Mouse (Mus musculus) neural tube, embryonic 13.5 days (tissue): ENCODE data around the gene Ctla4. TPM values are rescaled to one million over a fixed set of nuclear protein-coding genes. Genes with fewer than 3 reads are reported as not detected.

ENCODE experiments used
- ATAC-seq: fragments of 200-750 bp; cut with Nextera tagmentation; 2 replicates; pipeline ENCODE4 v1.8.0; 2017; ENCODE audit warnings: low read depth, mild to moderate bottlenecking, moderate TSS enrichment, moderate library complexity
- H3K27ac ChIP-seq: fragments of 300-500 bp; sonication (generic); replicated peaks from 2 replicates; pipeline ENCODE4 v1.5.1; 2015; ENCODE audit warnings: moderate library complexity, mild to moderate bottlenecking, inconsistent platforms
- H3K27me3 ChIP-seq: fragments of 300-500 bp; sonication (generic); 2 replicates; pipeline ENCODE4 v1.6.1; 2015; ENCODE audit warnings: mild to moderate bottlenecking, inconsistent platforms
- H3K36me3 ChIP-seq: fragments of 300-500 bp; sonication (generic); 2 replicates; pipeline ENCODE4 v1.6.1; 2015; ENCODE audit warnings: mild to moderate bottlenecking, inconsistent platforms
- H3K4me1 ChIP-seq: fragments of 300-500 bp; sonication (generic); replicated peaks from 2 replicates; pipeline ENCODE4 v1.6.1; 2015; ENCODE audit warnings: inconsistent platforms
- H3K4me2 ChIP-seq: fragments of 300-500 bp; sonication (generic); 2 replicates; pipeline ENCODE4 v1.6.1; 2015; ENCODE audit warnings: inconsistent platforms, mild to moderate bottlenecking, moderate library complexity
- H3K4me3 ChIP-seq: fragments of 300-500 bp; sonication (generic); 2 replicates; pipeline ENCODE4 v1.5.1; 2015; ENCODE audit warnings: mild to moderate bottlenecking, inconsistent platforms
- H3K9ac ChIP-seq: fragments of 300-500 bp; sonication (generic); 2 replicates; pipeline ENCODE4 v1.6.1; 2015; ENCODE audit warnings: moderate library complexity, mild to moderate bottlenecking, inconsistent platforms
- H3K9me3 ChIP-seq: fragments of 300-500 bp; sonication (generic); 2 replicates; pipeline ENCODE4 v1.6.1; 2016; ENCODE audit warnings: inconsistent platforms
- WGBS: fragments of 180-500 bp; shearing (Covaris S2); methylation state at CpG from one replicate; pipeline ENCODE4 v1.1.7; 2015; 5-methylcytosine and 5-hydroxymethylcytosine counted together
- polyA plus RNA-seq: library from polyadenylated mRNA; unstranded; fragments of >200 nt; fragmentation: Nextera tagmentation; extraction: Ambion mirVana; gene quantifications from 2 replicates; pipeline ENCODE4 v1.2.1, GENCODE M21; 2015

Ctla4 gene
- polyA plus RNA-seq, 1 experiment from 2014 or later, result not detected

DNA sequence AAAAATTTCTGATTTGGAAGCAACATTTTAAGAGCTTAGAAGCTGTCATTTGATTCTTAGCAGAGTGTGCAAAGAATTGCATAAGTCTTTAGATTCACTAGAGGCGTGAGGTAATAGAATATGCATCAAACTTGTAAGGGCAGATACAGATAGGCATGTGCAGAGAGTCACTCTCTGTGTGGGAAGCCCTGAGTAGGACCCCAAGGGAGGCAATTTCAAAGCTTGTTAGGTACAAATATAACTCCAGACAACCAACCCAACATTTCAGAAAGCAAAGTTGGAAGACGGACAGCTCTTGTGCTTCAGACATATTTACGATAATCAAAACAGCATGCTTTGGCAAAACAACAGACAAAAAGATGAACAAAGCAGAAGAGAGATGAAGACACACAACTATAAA is 68.4 kb downstream of the Ctla4 start:
- Histone ChIP-seq H3K9ac (no peak overlapping the region), H3K36me3 (no peaks in the 10 kb centered on the region), H3K9me3 (no peaks in the 10 kb centered on the region), H3K4me1 (no peaks in the 10 kb centered on the region), H3K27me3 (no peaks in the 10 kb centered on the region), H3K4me2 (no peak overlapping the region), H3K27ac (no peak overlapping the region), H3K4me3 (no peak overlapping the region)
- no peak for ATAC-seq
- 91% methylated on average over 3 of the region's 3 CpGs for WGBS

DNA sequence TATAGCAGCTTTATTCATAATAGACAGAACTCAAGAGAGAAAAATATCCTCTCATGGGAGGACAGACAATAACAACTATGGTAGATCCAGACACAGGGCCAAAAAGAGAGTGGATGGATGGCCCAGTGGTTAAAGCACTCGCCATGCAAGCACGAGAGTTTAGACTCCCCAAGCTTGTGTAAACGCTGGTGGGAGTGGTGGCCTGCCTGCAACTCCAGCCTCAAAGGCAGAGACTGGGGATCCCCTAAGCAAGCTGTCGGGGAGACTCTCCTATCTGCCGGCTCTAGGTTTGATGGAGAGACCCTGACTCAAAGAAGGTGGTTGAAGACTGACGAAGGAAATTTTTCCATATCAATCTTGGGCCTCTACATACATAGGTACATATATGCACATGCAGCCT is 69.4 kb downstream of the Ctla4 start:
- 89% methylated on average over 6 of the region's 6 CpGs for WGBS
- Histone ChIP-seq H3K27ac (no peak overlapping the region), H3K9me3 (no peaks in the 10 kb centered on the region), H3K4me1 (no peaks in the 10 kb centered on the region), H3K36me3 (no peaks in the 10 kb centered on the region), H3K27me3 (no peaks in the 10 kb centered on the region), H3K9ac (no peak overlapping the region), H3K4me2 (no peak overlapping the region), H3K4me3 (no peak overlapping the region)
- ATAC-seq, result no peak

DNA sequence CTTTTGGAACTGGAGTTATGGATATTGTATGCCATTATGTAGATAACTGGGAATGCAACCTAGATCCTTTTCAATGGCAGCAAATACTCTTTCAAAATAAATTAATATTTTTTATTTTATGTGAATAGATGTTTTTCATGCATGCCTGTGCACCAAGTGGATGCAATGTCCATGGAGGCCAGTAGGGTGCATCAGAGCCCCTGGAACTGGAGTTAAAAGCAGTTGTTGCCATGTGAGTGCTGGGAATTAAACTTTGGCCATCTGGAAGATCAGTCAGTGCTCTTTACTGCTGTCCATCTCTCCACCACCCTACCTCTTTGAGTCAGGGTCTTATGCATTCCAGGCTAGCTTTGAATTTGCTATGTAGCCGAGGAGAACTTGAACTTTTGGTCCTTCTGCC is 71.5 kb downstream of the Ctla4 start:
- no peak overlapping the region for H3K4me3 ChIP-seq
- H3K27ac ChIP-seq, result no peak overlapping the region
- H3K4me1 ChIP-seq, result no peaks in the 10 kb centered on the region
- H3K4me2 ChIP-seq, result no peak overlapping the region
- ATAC-seq, result no peak
- H3K9ac ChIP-seq, result no peak overlapping the region
- H3K9me3 ChIP-seq, result no peaks in the 10 kb centered on the region
- WGBS, result 86% methylated on average over 1 of the region's 1 CpGs
- H3K27me3 ChIP-seq, result no peaks in the 10 kb centered on the region
- no peaks in the 10 kb centered on the region for H3K36me3 ChIP-seq

DNA sequence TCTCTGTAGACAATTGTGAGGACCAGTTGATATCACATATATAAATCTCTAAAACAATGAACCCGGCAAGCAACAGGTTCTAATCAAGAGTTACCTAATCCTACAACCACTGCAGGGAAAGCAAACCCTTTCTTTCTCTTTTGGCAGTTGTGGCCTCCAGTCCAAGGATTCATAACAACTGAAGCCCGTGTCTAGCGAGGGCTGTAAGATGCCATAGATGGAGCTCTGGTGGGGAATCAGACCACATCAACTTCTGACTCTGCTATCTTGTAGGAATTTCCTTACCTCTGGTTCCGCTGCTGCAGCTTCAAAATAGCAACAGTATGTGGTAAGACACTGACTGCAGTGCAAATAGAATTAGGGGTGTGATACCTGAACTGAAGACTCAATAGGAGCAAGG is 72.4 kb downstream of the Ctla4 start:
- WGBS, result 91% methylated on average over 4 of the region's 4 CpGs
- H3K4me1 ChIP-seq, result no peaks in the 10 kb centered on the region
- H3K9me3 ChIP-seq, result no peaks in the 10 kb centered on the region
- H3K9ac ChIP-seq, result no peak overlapping the region
- no peak overlapping the region for H3K4me2 ChIP-seq
- no peaks in the 10 kb centered on the region for H3K36me3 ChIP-seq
- H3K27me3 ChIP-seq, result no peaks in the 10 kb centered on the region
- no peak overlapping the region for H3K4me3 ChIP-seq
- no peak for ATAC-seq
- H3K27ac ChIP-seq, result no peak overlapping the region

DNA sequence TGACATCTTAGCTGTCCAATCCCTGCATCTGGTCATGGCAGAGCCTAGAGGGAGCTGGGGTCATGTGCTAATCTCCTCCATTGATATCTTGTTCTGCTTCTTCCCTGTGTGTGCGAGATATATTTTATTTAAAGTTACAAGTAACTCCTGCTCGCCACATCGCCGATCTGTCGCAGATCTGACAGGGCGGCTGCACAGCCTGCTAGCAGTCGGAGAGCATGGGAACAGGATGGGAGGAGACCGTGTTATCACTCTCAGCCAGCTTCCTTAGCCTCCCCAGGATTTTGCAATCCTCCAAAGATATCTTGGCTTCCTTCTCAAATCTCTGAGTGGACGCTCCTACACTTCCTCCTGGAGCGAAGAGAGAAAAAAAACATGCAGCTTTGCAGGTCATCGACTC is 73.7 kb downstream of the Ctla4 start:
- Histone ChIP-seq H3K9ac (no peak overlapping the region), H3K4me1 (no peaks in the 10 kb centered on the region), H3K27ac (no peak overlapping the region), H3K4me3 (no peak overlapping the region), H3K9me3 (no peaks in the 10 kb centered on the region), H3K27me3 (no peaks in the 10 kb centered on the region), H3K36me3 (no peaks in the 10 kb centered on the region), H3K4me2 (no peak overlapping the region)
- 81% methylated on average over 11 of the region's 11 CpGs for WGBS
- ATAC-seq, result no peak

- Histone ChIP-seq H3K9me3 (no peaks in the 10 kb centered on the region), H3K36me3 (no peaks in the 10 kb centered on the region), H3K27me3 (no peaks in the 10 kb centered on the region), H3K27ac (no peak overlapping the region), H3K9ac (no peak overlapping the region), H3K4me3 (no peak overlapping the region), H3K4me1 (no peaks in the 10 kb centered on the region), H3K4me2 (no peak overlapping the region)
- WGBS, result 29% methylated on average over 4 of the region's 4 CpGs
- no peak for ATAC-seq
Observed at GRCm38 (mm10) chr1:60961080-60961479, 74.3 kb downstream of the Ctla4 start.

DNA sequence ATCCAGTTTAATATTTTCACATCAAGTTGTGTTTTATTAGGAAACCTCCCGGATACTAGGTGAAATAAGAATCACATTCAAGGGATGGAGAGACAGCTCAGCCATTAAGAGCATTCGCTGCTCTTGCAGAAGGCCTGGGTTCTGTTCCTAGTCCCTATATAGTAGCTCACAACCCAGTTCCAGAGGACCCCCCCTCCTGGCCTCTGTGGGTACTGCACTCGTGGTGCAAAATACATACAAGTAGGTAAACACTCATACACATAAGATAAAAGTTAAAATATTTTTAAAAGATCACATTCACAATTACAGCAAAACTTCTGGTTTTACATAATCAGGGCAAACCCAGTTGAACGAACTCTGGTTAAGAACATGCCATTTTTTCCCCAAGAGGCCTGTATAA is 75.3 kb downstream of the Ctla4 start:
- Histone ChIP-seq H3K27ac (no peak overlapping the region), H3K4me2 (no peak overlapping the region), H3K27me3 (no peaks in the 10 kb centered on the region), H3K4me3 (no peak overlapping the region), H3K36me3 (no peaks in the 10 kb centered on the region), H3K9me3 (no peaks in the 10 kb centered on the region), H3K4me1 (no peaks in the 10 kb centered on the region), H3K9ac (no peak overlapping the region)
- ATAC-seq, result no peak
- WGBS, result 89% methylated on average over 4 of the region's 4 CpGs

Other genes starting within 250 kb of the Ctla4 start
- gene Cd28, start 170.2 kb upstream of the Ctla4 start, polyA plus RNA-seq, result 0.18 and 0.24 TPM in 2 replicates
- gene Icos, start 90.9 kb downstream of the Ctla4 start, polyA plus RNA-seq, result 0.51 TPM in 1 of 2 replicates, not detected in the other